Mouse (Mus musculus) bone marrow macrophage, adult 2 months (primary cell): ENCODE results near the gene Gm42906.

Source experiments
- CTCF ChIP-seq: IDR thresholded peaks from 2 replicates; pipeline ENCODE4 v1.5.1; 2012; ENCODE audit warnings: low read depth, mild to moderate bottlenecking, low read length, moderate library complexity
- POLR2A ChIP-seq: IDR thresholded peaks from 2 replicates; pipeline ENCODE4 v1.6.1; 2012; ENCODE audit warnings: mild to moderate bottlenecking, low read depth, low read length, borderline replicate concordance

DNA sequence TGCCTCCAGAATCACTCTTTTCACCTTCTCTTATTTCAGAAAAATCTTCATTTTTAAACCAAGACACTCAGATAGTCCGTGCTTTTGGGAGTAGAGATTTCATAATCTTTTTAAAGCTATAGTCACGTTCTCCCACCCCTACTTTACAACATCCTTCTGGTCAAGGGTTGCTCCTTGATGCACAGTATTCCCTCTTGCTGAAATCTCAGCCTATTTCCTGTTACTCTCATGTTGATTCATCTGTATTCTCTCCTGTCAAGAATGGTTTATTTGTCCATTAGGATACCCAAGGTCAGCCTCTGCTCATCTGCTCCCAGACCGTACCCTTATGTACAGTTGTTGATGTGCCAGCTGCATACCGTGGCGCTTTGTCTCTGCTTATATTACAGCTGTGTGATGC is 284.0 kb downstream of the Gm42906 start:
- TF ChIP-seq CTCF = no peak
- TF ChIP-seq POLR2A = no peak
